Mouse (Mus musculus) kidney, adult 2 months (tissue): ENCODE measurements at regions not wholly inside any gene's neighbourhood (a gene's known extent, or its start where the extent isn't known, plus 50 kb on each side); places are given as distances from the start of the nearest gene placed in this dataset.

ENCODE experiments used
- DNase-seq: peaks from one replicate; pipeline ENCODE4 v3.0.0; 2021
- H3K27ac ChIP-seq: fragments of 200-500 bp; 2 replicates; pipeline ENCODE4 v1.5.1; 2012; ENCODE audit warnings: low read depth, low read length, control low read depth, inconsistent platforms; ENCODE audit not compliant: insufficient read depth
- H3K27me3 ChIP-seq: fragments of 200-500 bp; replicated peaks from 2 replicates; pipeline ENCODE4 v1.6.1; 2012; ENCODE audit warnings: mild to moderate bottlenecking, moderate library complexity, low read length, inconsistent platforms; ENCODE audit not compliant: control insufficient read depth, insufficient read depth
- H3K36me3 ChIP-seq: fragments of 200-500 bp; 2 replicates; pipeline ENCODE4 v1.6.1; 2012; ENCODE audit warnings: mild to moderate bottlenecking, moderate library complexity, low read length, inconsistent platforms; ENCODE audit not compliant: control insufficient read depth, insufficient read depth
- H3K4me1 ChIP-seq: fragments of 200-500 bp; 2 replicates; pipeline ENCODE4 v1.6.1; 2011; ENCODE audit warnings: low read length; ENCODE audit not compliant: control insufficient read depth, insufficient read depth
- H3K4me3 ChIP-seq: fragments of 200-500 bp; 2 replicates; pipeline ENCODE4 v1.5.1; 2011; ENCODE audit warnings: mild to moderate bottlenecking, low read depth, low read length, control low read depth; ENCODE audit not compliant: insufficient read depth
- CTCF ChIP-seq: fragments of 200-500 bp; conservative IDR thresholded peaks from 2 replicates; pipeline ENCODE4 v1.5.1; 2011; ENCODE audit warnings: low read depth, mild to moderate bottlenecking, control low read depth, low read length, moderate library complexity, mixed read lengths; ENCODE audit not compliant: insufficient read depth, insufficient read length
- POLR2A ChIP-seq: fragments of 200-500 bp; IDR thresholded peaks from one replicate; pipeline ENCODE4 v1.6.1; 2011; ENCODE audit warnings: low read depth, low read length, control low read depth
- WGBS: fragments of 180-500 bp; shearing (Covaris S2); methylation state at CpG from one replicate; pipeline ENCODE4 v1.1.7; 2018; 5-methylcytosine and 5-hydroxymethylcytosine counted together

DNA sequence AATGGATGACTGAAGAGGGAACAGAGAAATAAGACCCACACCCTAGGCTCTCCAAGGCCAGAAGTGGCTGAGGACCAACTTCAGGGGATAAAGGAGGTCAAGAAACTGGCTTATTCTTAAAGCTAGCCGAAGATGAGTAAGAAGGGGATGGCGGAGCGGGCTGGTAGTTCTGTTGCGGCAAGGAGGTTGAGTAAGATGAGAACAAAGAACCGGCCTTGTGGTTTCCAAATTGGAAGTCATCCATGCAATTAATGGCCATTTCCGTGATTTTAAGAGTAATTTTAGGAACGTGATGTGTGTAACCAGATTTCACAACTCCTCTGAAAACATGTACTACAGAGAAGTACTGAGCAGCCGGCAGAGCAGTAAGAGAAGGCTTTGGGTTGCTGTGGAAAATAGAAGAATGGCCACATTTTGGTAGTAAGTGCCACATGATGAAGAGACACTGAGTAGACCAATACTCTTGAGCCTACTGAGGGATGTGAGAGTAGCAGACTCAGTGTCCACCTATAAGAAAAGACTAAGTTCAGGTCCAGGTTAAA lies 258.4 kb downstream of the Fam49a start:
- WGBS, result 79% methylated on average over 8 of the region's 8 CpGs
- TF ChIP-seq CTCF (no peak), POLR2A (no peak)
- Histone ChIP-seq H3K36me3 (no peaks in the 10 kb centered on the region), H3K4me1 (no peaks in the 10 kb centered on the region), H3K27me3 (no peaks in the 10 kb centered on the region), H3K27ac (no peak overlapping the region), H3K4me3 (no peak overlapping the region)
- no peak for DNase-seq

DNA sequence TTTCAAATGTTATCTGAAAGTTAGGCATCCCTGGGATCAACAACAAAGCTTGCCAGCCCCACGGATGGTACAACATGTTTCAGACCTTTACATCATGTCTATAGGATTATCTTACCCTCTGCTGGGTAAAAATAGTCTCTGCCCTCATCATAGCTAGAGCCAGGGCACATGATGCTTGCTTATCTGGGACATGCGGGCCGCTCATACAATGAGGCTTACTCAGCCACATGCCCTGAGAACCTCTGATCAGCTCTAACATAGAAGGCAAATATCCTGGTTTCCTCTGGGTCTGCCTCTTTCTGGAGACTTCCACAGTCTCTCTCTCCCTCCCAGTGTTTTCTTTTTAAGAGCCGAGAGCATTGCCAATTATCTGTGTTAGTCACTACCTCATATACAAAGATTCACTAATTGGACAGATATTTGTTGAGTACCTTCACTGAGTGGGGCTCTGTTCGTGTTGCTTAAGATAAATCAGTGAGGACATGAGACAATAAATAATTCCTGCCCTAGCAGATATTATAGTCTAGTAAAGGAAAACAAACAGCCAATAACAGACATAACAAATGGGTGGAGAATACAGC lies 256.6 kb downstream of the Fam49a start:
- WGBS, result 74% methylated on average over 5 of the region's 5 CpGs
- DNase-seq, result no peak
- H3K27ac ChIP-seq, result no peak overlapping the region

DNA sequence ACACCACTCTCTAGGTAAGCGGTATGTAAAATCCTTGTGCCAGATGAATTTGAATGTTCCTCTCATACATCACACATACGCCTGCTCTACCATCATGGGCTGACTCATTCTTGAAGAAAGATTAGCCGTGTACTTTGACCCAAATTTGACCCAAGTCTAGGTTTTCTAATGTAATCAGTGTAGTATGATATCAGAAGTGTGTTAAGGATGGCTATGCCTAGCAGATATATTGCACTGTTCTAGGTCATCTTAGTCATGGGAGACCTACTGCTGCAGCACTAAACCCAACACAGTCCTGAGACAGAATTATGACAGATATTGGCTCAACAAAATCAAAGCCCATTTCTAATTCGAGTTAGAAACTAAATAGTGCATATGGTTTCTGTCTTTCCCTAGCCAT lies 255.1 kb downstream of the Fam49a start:
- no peaks in the 10 kb centered on the region for H3K27me3 ChIP-seq
- no peak overlapping the region for H3K27ac ChIP-seq
- no peak for DNase-seq
- no peaks in the 10 kb centered on the region for H3K36me3 ChIP-seq
- WGBS, result 88% methylated on average over 4 of the region's 4 CpGs
- H3K4me1 ChIP-seq, result no peaks in the 10 kb centered on the region
- TF ChIP-seq POLR2A, result no peak
- no peak overlapping the region for H3K4me3 ChIP-seq

More for the DNA sequence above, 256.6 kb downstream of the Fam49a start:
- TF ChIP-seq POLR2A (no peak), CTCF (no peak)
- no peaks in the 10 kb centered on the region for H3K4me1 ChIP-seq
- H3K27me3 ChIP-seq, result no peaks in the 10 kb centered on the region
- H3K4me3 ChIP-seq, result no peak overlapping the region
- H3K36me3 ChIP-seq, result no peaks in the 10 kb centered on the region

DNA sequence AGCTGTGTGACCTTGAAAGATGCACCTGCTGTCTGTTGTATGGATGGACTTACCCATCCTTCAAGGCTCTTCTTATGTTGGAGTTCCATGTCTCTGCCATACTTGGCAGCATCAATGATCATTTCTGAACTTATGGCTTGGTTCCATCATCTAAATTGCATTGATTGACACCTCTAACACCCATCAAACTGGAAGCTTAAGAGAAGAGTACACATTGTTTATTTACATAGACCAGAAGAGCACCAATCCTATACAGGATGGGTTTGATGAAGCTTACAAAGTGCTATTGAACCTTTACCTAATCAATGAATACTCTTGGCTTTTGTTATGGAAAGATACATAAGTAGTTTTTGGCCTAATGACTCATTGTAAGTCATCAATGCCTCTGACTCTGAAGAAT lies 248.8 kb downstream of the Fam49a start:
- TF ChIP-seq CTCF, result no peak
- TF ChIP-seq POLR2A, result no peak
- no peak for DNase-seq
- Histone ChIP-seq H3K27ac (no peak overlapping the region), H3K27me3 (no peaks in the 10 kb centered on the region), H3K36me3 (no peaks in the 10 kb centered on the region), H3K4me3 (no peak overlapping the region), H3K4me1 (no peaks in the 10 kb centered on the region)

DNA sequence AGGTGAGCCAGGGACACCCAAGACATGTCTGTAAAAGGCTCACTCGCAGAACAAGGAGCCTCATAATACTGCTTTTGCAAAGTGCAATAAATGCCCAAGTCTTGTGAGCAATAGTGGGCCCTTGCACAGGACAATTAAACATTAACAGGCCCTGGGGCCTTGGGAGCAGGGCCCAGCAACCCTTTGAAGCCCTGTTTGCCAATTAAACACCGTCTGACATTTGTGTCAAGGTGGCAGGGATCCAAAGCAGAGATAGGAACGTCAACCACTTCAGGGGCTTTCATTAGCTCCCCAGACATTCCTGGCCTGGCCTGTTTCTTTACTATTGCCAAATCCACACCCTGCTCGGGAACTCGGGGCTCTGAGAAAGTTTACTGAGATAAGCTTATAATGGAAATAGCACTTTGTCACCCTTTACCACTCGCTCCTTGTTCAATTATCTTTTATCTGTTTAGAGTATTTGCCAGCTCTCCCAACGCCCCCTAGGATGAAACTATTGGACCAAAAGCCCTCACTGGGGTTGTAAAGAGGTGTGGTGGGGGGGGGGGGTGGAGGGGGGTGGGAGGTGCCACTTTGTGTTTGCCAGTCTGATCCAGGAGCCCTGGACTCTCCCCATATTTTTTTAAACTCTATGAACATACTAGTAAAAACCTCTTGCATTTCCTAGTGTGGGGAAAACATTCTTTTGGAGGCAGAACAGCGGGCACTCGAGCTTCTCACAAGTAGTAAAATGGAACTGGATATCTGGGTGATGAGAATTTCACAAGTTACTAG lies 247.4 kb downstream of the Fam49a start:
- H3K27me3 ChIP-seq, result no peaks in the 10 kb centered on the region
- TF ChIP-seq CTCF (no peak), POLR2A (no peak)
- H3K27ac ChIP-seq, result no peak overlapping the region; the same call in 1 of the 2 replicates
- H3K4me3 ChIP-seq, result no peak overlapping the region
- no peaks in the 10 kb centered on the region for H3K36me3 ChIP-seq
- no peaks in the 10 kb centered on the region for H3K4me1 ChIP-seq
- peak; percentile 87 for DNase-seq
- 32% methylated on average over 9 of the region's 9 CpGs for WGBS

DNA sequence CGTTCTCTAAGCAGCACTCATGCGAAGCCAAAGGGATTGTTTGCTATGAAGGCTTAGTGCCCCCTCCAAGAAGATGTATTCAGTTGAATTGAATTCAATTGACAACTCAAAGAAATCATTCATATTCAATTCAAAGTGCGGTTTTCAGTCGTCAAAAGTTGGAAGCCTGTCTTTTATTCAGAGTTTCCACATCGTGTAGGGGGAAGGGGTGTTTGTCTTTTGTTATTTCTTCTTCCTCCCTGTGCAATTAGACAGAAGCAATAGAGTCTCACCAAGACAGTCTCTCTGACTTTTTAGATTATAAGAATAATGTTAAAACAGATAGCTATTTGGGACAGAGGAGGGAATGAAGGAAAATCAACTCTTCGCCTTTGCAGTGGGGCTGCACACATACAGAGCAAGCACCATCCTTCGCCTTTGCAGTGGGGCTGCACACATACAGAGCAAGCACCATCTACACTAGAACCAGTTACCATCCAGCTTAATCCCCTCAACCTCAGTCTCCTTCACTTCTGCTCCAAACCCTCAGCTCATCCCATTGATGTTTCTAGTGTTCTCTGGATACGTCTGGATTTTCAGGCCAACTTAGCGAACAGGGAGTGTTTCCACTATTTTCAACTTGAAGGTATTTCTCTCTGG lies 246.7 kb downstream of the Fam49a start:
- DNase-seq, result no peak
- 80% methylated on average over 9 of the region's 9 CpGs for WGBS
- H3K27me3 ChIP-seq, result no peaks in the 10 kb centered on the region
- H3K4me1 ChIP-seq, result no peaks in the 10 kb centered on the region
- TF ChIP-seq CTCF, result no peak
- peak overlapping the region; percentile 30; the same call in 1 of the 2 replicates for H3K27ac ChIP-seq
- no peak overlapping the region for H3K4me3 ChIP-seq
- H3K36me3 ChIP-seq, result no peaks in the 10 kb centered on the region

DNA sequence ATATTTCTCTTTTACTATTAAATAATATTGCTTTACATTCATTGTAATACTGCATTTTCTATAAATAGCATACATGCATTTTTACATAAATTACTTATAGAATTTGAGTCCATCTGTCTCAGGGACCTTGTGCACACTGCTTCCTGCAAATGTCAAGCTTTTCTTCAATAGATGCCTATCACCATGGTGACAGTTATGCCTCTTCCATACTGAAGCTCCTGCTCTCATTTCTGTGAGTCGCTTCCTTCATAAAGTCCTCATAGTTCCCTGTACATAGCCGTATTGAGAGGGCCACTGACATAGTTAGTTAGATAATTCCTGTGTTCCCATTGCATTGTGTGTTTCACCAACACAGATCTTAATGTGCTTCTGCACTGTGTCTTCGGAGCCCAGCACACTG lies 244.7 kb downstream of the Fam49a start:
- H3K4me3 ChIP-seq, result no peak overlapping the region
- TF ChIP-seq CTCF, result no peak
- TF ChIP-seq POLR2A, result no peak
- no peak overlapping the region for H3K27ac ChIP-seq
- H3K27me3 ChIP-seq, result no peaks in the 10 kb centered on the region
- 94% methylated on average over 3 of the region's 3 CpGs for WGBS
- DNase-seq, result no peak
- H3K4me1 ChIP-seq, result no peaks in the 10 kb centered on the region
- H3K36me3 ChIP-seq, result no peaks in the 10 kb centered on the region
